Mouse (Mus musculus) MEL (cell line): Measurements from ENCODE around the gene Wdr48.

Experiments used
- CTCF ChIP-seq, 3 experiments: IDR thresholded peaks in 2 of 3; conservative IDR thresholded peaks in 1 of 3; 2 replicates each; pipeline ENCODE4 v1.5.1; 2011 to 2012; ENCODE audit warnings: low read length in 3 of 3, low read depth in 2 of 3, mild to moderate bottlenecking in 2 of 3, improper control_type of control experiment in 1 of 3, inconsistent platforms in 1 of 3, mixed read lengths in 1 of 3, moderate library complexity in 1 of 3; ENCODE audit not compliant: control insufficient read depth in 1 of 3, insufficient read depth in 1 of 3, poor library complexity in 1 of 3, severe bottlenecking in 1 of 3
- ETS1 ChIP-seq: IDR thresholded peaks from 2 replicates; pipeline ENCODE4 v1.6.1; 2012; ENCODE audit warnings: low read depth, mild to moderate bottlenecking, inconsistent platforms, low read length, improper control_type of control experiment, moderate library complexity
- MYB ChIP-seq: IDR thresholded peaks from 2 replicates; pipeline ENCODE4 v1.6.1; 2011; ENCODE audit warnings: mild to moderate bottlenecking, low read depth, low read length, improper control_type of control experiment
- NRF1 ChIP-seq: IDR thresholded peaks from 2 replicates; pipeline ENCODE4 v1.6.1; 2014; ENCODE audit warnings: low read depth, mild to moderate bottlenecking, inconsistent platforms, low read length, improper control_type of control experiment, moderate library complexity; ENCODE audit not compliant: poor library complexity, insufficient read depth, severe bottlenecking

- no peak for TF ChIP-seq ETS1
- peak; percentile 17 to 41 (median 36); a peak in 3 of 6 replicates for TF ChIP-seq CTCF (IDR thresholded peaks at IDR 0.05 in 2 of 3, conservative IDR thresholded peaks at IDR 0.05 in 1 of 3; ENCODE audit: control insufficient read depth in 1 of 3, insufficient read depth in 1 of 3, low read depth in 2 of 3, low read length in 3 of 3, poor library complexity in 1 of 3, severe bottlenecking in 1 of 3)
- TF ChIP-seq MYB = no peak
- no peak for TF ChIP-seq NRF1
Observed at GRCm38 (mm10) chr9:119974609-119975008, 79.9 kb downstream of the Wdr48 start.
